Comparison of ENCODE assay signal across 23 mouse cellular contexts in genomic region chr12:112840209-112841086, GRCm38 (mm10). TPM values are rescaled to one million over a fixed set of nuclear protein-coding genes. Genes with fewer than 3 reads are reported as not detected.
DNase-seq lines count a peak whose midpoint lies in the region; ATAC-seq lines count a peak whose summit lies in the region.
"Had no signal": no experiment of that assay in that cellular context is flagged by ENCODE, and none has a peak within 500 bp of the region (broad histone marks: within the 10 kb centered on the region; RNA-seq: fewer than 3 reads in every experiment).

No protein-coding gene starts in this region.

- H3K9ac ChIP-seq in liver, embryonic 13.5 days, result no peak overlapping the region
- H3K9ac ChIP-seq in forebrain, embryonic 11.5 days (ENCODE audit: low read length), result no peak overlapping the region
- H3K9ac ChIP-seq: forebrain, embryonic 13.5 days; heart, embryonic 13.5 days; lung, embryonic 14.5 days; midbrain, embryonic 15.5 days had no signal

- H3K9me3 ChIP-seq in liver, embryonic 13.5 days (replicated peaks), result no peaks in the 10 kb centered on the region
- H3K9me3 ChIP-seq in forebrain, embryonic 11.5 days (ENCODE audit: control insufficient read depth, low read length), result no peaks in the 10 kb centered on the region
- H3K9me3 ChIP-seq: hindbrain, embryonic 10.5 days; limb, embryonic 10.5 days; midbrain, embryonic 15.5 days had no signal

- DNase-seq in cerebellum, postnatal 10 days, result peak; percentile 54 to 55
- DNase-seq in liver, embryonic 13.5 days, result no peak
- no peak for DNase-seq in liver
- no peak for DNase-seq in ovary, adult 18-20 months (ENCODE audit: low spot score)
- no peak for DNase-seq in forebrain, embryonic 11.5 days (ENCODE audit: low spot score)
- DNase-seq: adrenal gland, adult 8-10 months; cerebellum, adult 9-11 months; kidney, adult 9 months; kidney, postnatal 4 days; layer of hippocampus, postnatal 36 days; lung, embryonic 14.5 days; right cerebral cortex, postnatal 14 days had no signal

- no peaks in the 10 kb centered on the region for H3K36me3 ChIP-seq in liver, embryonic 13.5 days
- no peaks in the 10 kb centered on the region for H3K36me3 ChIP-seq in forebrain, embryonic 11.5 days (ENCODE audit: control insufficient read depth, insufficient read depth, low read length)
- H3K36me3 ChIP-seq: G1E; heart, embryonic 13.5 days; hindbrain, embryonic 10.5 days; limb, embryonic 10.5 days; midbrain, embryonic 15.5 days had no signal

- 0 out of 2 replicates have a peak overlapping the region, but pooled peaks have one; percentile 34 for H3K27ac ChIP-seq in liver, embryonic 13.5 days
- H3K27ac ChIP-seq in brown adipose tissue, adult 24 weeks (replicated peaks; ENCODE audit: low read depth, low read length), result peak overlapping the region; percentile 48
- H3K27ac ChIP-seq in forebrain, embryonic 11.5 days (ENCODE audit: low read depth, low read length), result no peak overlapping the region
- H3K27ac ChIP-seq: forebrain, embryonic 13.5 days; heart, embryonic 13.5 days; hindbrain, embryonic 10.5 days; limb, embryonic 10.5 days; midbrain, embryonic 15.5 days had no signal

- no peaks in the 10 kb centered on the region for H3K4me1 ChIP-seq in liver, embryonic 13.5 days (replicated peaks)
- H3K4me1 ChIP-seq in brown adipose tissue, adult 24 weeks (ENCODE audit: control insufficient read depth, insufficient read depth, insufficient read length, low read length), result no peaks in the 10 kb centered on the region
- no peaks in the 10 kb centered on the region for H3K4me1 ChIP-seq in forebrain, embryonic 11.5 days (replicated peaks; ENCODE audit: control insufficient read depth, insufficient read depth, low read length)
- H3K4me1 ChIP-seq: forebrain, embryonic 13.5 days; heart, embryonic 13.5 days; hindbrain, embryonic 10.5 days; limb, embryonic 10.5 days; midbrain, embryonic 15.5 days had no signal

- H3K4me2 ChIP-seq in liver, embryonic 13.5 days, result no peak overlapping the region
- H3K4me2 ChIP-seq in forebrain, embryonic 11.5 days (ENCODE audit: low read depth, low read length, severe bottlenecking), result no peak overlapping the region
- H3K4me2 ChIP-seq: forebrain, embryonic 13.5 days; heart, embryonic 13.5 days; lung, embryonic 14.5 days; midbrain, embryonic 15.5 days had no signal

- no peak for ATAC-seq in cerebellum, adult (ENCODE audit: insufficient number of reproducible peaks, low FRiP score, low TSS enrichment)
- ATAC-seq in liver, embryonic 13.5 days (ENCODE audit: low read depth), result peak; percentile 54
- peak; percentile 89 for ATAC-seq in megakaryocyte, adult 5-6 weeks (ENCODE audit: poor library complexity, severe bottlenecking)
- no peak for ATAC-seq in forebrain, embryonic 11.5 days (replicated peaks; ENCODE audit: low FRiP score)
- ATAC-seq: CD4-positive, CD25-positive, alpha-beta regulatory T cell, adult 4 months; forebrain, embryonic 13.5 days; inflammation-experienced regulatory T-cells, adult 6 months; midbrain, embryonic 15.5 days had no signal

- no peaks in the 10 kb centered on the region for H3K27me3 ChIP-seq in liver, embryonic 13.5 days
- H3K27me3 ChIP-seq in forebrain, embryonic 11.5 days (ENCODE audit: control insufficient read depth, insufficient read depth, low read length), result no peaks in the 10 kb centered on the region
- H3K27me3 ChIP-seq: midbrain, embryonic 15.5 days had no signal

- WGBS in liver, embryonic 13.5 days (ENCODE audit: insufficient replicate concordance), result 50% methylated on average over 25 of the region's 25 CpGs
- WGBS in forebrain, embryonic 11.5 days, result 79% methylated on average over 25 of the region's 25 CpGs

- no peak overlapping the region for H3K4me3 ChIP-seq in liver, embryonic 13.5 days (replicated peaks)
- H3K4me3 ChIP-seq in brown adipose tissue, adult 24 weeks (ENCODE audit: insufficient read depth, low read depth, low read length), result no peak overlapping the region
- no peak overlapping the region for H3K4me3 ChIP-seq in forebrain, embryonic 11.5 days (ENCODE audit: low read depth, low read length)
- H3K4me3 ChIP-seq: forebrain, embryonic 13.5 days; heart, embryonic 13.5 days; hindbrain, embryonic 10.5 days; limb, embryonic 10.5 days; midbrain, embryonic 15.5 days had no signal

RNA-seq across cellular contexts. Expression of gene Cdca4, which starts 11.2 kb away (rescaled TPM):
- polyA plus RNA-seq in liver, embryonic 13.5 days (2015; fragmentation: Nextera tagmentation; extraction: Ambion mirVana), result 69.5 and 76.9 TPM in 2 replicates
- polyA plus RNA-seq in brown adipose tissue, adult 24 weeks (2012; ENCODE audit: insufficient read depth, insufficient read length, missing spikeins), result 3.1 and 5.5 TPM in 2 replicates
- total RNA-seq in megakaryocyte, adult 5-6 weeks (2015), result 62.0 and 67.7 TPM in 2 replicates
- 48.9 and 57.9 TPM in 2 replicates for total RNA-seq in megakaryocyte, adult 5-6 weeks (2017)
- polyA plus RNA-seq in forebrain, embryonic 11.5 days (2014; fragmentation: Nextera tagmentation; extraction: Ambion mirVana), result 170 and 180 TPM in 2 replicates

RNA-seq across cellular contexts. Expression of gene Gpr132, which starts 27.6 kb away (rescaled TPM):
- polyA plus RNA-seq in liver, embryonic 13.5 days (2015; fragmentation: Nextera tagmentation; extraction: Ambion mirVana), result 0.23 and 0.30 TPM in 2 replicates
- not detected in 2 replicates for polyA plus RNA-seq in brown adipose tissue, adult 24 weeks (2012; ENCODE audit: insufficient read depth, insufficient read length, missing spikeins)
- total RNA-seq in megakaryocyte, adult 5-6 weeks (2015), result 20.0 and 25.8 TPM in 2 replicates
- 7.6 and 10.7 TPM in 2 replicates for total RNA-seq in megakaryocyte, adult 5-6 weeks (2017)
- not detected in 2 replicates for polyA plus RNA-seq in forebrain, embryonic 11.5 days (2014; fragmentation: Nextera tagmentation; extraction: Ambion mirVana)
- total RNA-seq: layer of hippocampus, postnatal 36 days had no signal
- polyA plus RNA-seq: forebrain, embryonic 13.5 days; limb, embryonic 10.5 days had no signal

RNA-seq across cellular contexts. Expression of gene Clba1, which starts 31.7 kb away (rescaled TPM):
- 0.71 and 0.83 TPM in 2 replicates for polyA plus RNA-seq in liver, embryonic 13.5 days (2015; fragmentation: Nextera tagmentation; extraction: Ambion mirVana)
- polyA plus RNA-seq in brown adipose tissue, adult 24 weeks (2012; ENCODE audit: insufficient read depth, insufficient read length, missing spikeins), result 0.63 and 1.7 TPM in 2 replicates
- 0.16 and 0.32 TPM in 2 replicates for total RNA-seq in megakaryocyte, adult 5-6 weeks (2015)
- total RNA-seq in megakaryocyte, adult 5-6 weeks (2017), result 0.40 and 0.69 TPM in 2 replicates
- 12.5 and 15.3 TPM in 2 replicates for polyA plus RNA-seq in forebrain, embryonic 11.5 days (2014; fragmentation: Nextera tagmentation; extraction: Ambion mirVana)

RNA-seq across cellular contexts. Expression of gene Ahnak2, which starts 38.0 kb away (rescaled TPM):
- polyA plus RNA-seq in liver, embryonic 13.5 days (2015; fragmentation: Nextera tagmentation; extraction: Ambion mirVana), result 0.13 and 0.15 TPM in 2 replicates
- 2.9 and 3.2 TPM in 2 replicates for polyA plus RNA-seq in brown adipose tissue, adult 24 weeks (2012; ENCODE audit: insufficient read depth, insufficient read length, missing spikeins)
- not detected in 2 replicates for total RNA-seq in megakaryocyte, adult 5-6 weeks (2015)
- 0.04 and 0.15 TPM in 2 replicates for total RNA-seq in megakaryocyte, adult 5-6 weeks (2017)
- 0.08 and 0.16 TPM in 2 replicates for polyA plus RNA-seq in forebrain, embryonic 11.5 days (2014; fragmentation: Nextera tagmentation; extraction: Ambion mirVana)
- polyA plus RNA-seq: CD4-positive, CD25-positive, alpha-beta regulatory T cell, adult 4 months; inflammation-experienced regulatory T-cells, adult 6 months had no signal

Comparison
In these comparisons a context has a peak if more than half of its experiments do, and no peak if none do; other contexts are left out.
1. DNase-seq: peak in cerebellum, postnatal 10 days (2 of 2); none in liver, embryonic 13.5 days (single experiment), liver (single experiment), ovary, adult 18-20 months (single experiment) and forebrain, embryonic 11.5 days (single experiment).
2. ATAC-seq: peak in liver, embryonic 13.5 days (single experiment) and megakaryocyte, adult 5-6 weeks (single experiment); none in cerebellum, adult (single experiment) and forebrain, embryonic 11.5 days (single experiment).
3. RNA of gene Cdca4, which starts 11.2 kb away (polyA plus RNA-seq): 170 to 180 TPM in forebrain, embryonic 11.5 days and 69.5 to 76.9 TPM in liver, embryonic 13.5 days; 3.1 to 5.5 TPM in brown adipose tissue, adult 24 weeks; every median in the first group is over 10 times any median in the second.